ENCODE assay signal across 13 mouse cellular contexts in genomic region chr4:146167202-146167832, GRCm38 (mm10). TPM values are rescaled to one million over a fixed set of nuclear protein-coding genes. Genes with fewer than 3 reads are reported as not detected.
A peak's percentile ranks its signal among the peaks of the same experiment; 100 is the strongest.
DNase-seq lines count a peak whose midpoint lies in the region; ATAC-seq and TF ChIP-seq lines count a peak whose summit lies in the region.
"Not testable (repeated sequence)": the region's sequence is repeated elsewhere in the genome, so short reads cannot be mapped to it uniquely, and the experiment has no call there.
"Had no signal": no experiment of that assay in that cellular context is flagged by ENCODE, and none has a peak within 500 bp of the region (broad histone marks: within the 10 kb centered on the region; RNA-seq: fewer than 3 reads in every experiment).

No protein-coding gene starts in this region.

- not testable (repeated sequence) for H3K27ac ChIP-seq in forebrain, embryonic 12.5 days; hindbrain, embryonic 12.5 days; intestine, embryonic 15.5 days; limb, embryonic 14.5 days (replicated peaks; ENCODE audit: low read depth, low read length); midbrain, embryonic 12.5 days (replicated peaks)

- peak; percentile 1 for DNase-seq in adipocyte (ENCODE audit: low spot score)
- DNase-seq in limb, embryonic 14.5 days (ENCODE audit: low spot score): peak; percentile 2
- peak; percentile 0 for DNase-seq in retina, postnatal 1 day

- H3K27me3 ChIP-seq in forebrain, embryonic 12.5 days; hindbrain, embryonic 12.5 days; intestine, embryonic 15.5 days (replicated peaks); limb, embryonic 14.5 days (ENCODE audit: control insufficient read depth, insufficient read depth, low read length); midbrain, embryonic 12.5 days: not testable (repeated sequence)

- not testable (repeated sequence) for H3K4me1 ChIP-seq in forebrain, embryonic 12.5 days; hindbrain, embryonic 12.5 days; intestine, embryonic 15.5 days (replicated peaks); limb, embryonic 14.5 days (ENCODE audit: control insufficient read depth, insufficient read depth, low read length); midbrain, embryonic 12.5 days

- not testable (repeated sequence) for H3K4me3 ChIP-seq in forebrain, embryonic 12.5 days (replicated peaks); hindbrain, embryonic 12.5 days; intestine, embryonic 15.5 days (replicated peaks); limb, embryonic 14.5 days (replicated peaks; ENCODE audit: low read length); midbrain, embryonic 12.5 days

- not testable (repeated sequence) for H3K4me2 ChIP-seq in forebrain, embryonic 12.5 days; hindbrain, embryonic 12.5 days (replicated peaks); intestine, embryonic 15.5 days (replicated peaks); limb, embryonic 14.5 days (replicated peaks; ENCODE audit: low read depth, low read length, severe bottlenecking); midbrain, embryonic 12.5 days (replicated peaks)

- peak; percentile 49 for ATAC-seq in forebrain, embryonic 12.5 days (ENCODE audit: low FRiP score)
- ATAC-seq in hindbrain, embryonic 12.5 days (ENCODE audit: low FRiP score): peak; percentile 39; the same call in 1 of the 2 replicates
- 0 out of 2 replicates have a peak, but pooled peaks have one; percentile 28 for ATAC-seq in intestine, embryonic 15.5 days
- not testable (repeated sequence) for ATAC-seq in limb, embryonic 14.5 days (ENCODE audit: low FRiP score, low read depth)
- peak; percentile 69 for ATAC-seq in midbrain, embryonic 12.5 days (ENCODE audit: low FRiP score, low read depth)

- TF ChIP-seq POLR2A in limb, embryonic 14.5 days (IDR thresholded peaks at IDR 0.05; ENCODE audit: borderline replicate concordance, extremely low read depth, insufficient read depth, insufficient read length): not testable (repeated sequence)

- H3K9me3 ChIP-seq in forebrain, embryonic 12.5 days: peaks cover 11% of the 10 kb centered on the region
- peaks cover 13% of the 10 kb centered on the region for H3K9me3 ChIP-seq in hindbrain, embryonic 12.5 days (replicated peaks)
- not testable (repeated sequence) for H3K9me3 ChIP-seq in intestine, embryonic 15.5 days
- H3K9me3 ChIP-seq in limb, embryonic 14.5 days (ENCODE audit: control insufficient read depth, low read length): peaks cover 11% of the 10 kb centered on the region
- H3K9me3 ChIP-seq in midbrain, embryonic 12.5 days: peaks cover 18% of the 10 kb centered on the region

- WGBS in forebrain, embryonic 12.5 days: 82% methylated on average over 3 of the region's 3 CpGs
- WGBS in hindbrain, embryonic 12.5 days: 78% methylated on average over 3 of the region's 3 CpGs
- 78% methylated on average over 3 of the region's 3 CpGs for WGBS in intestine, embryonic 15.5 days
- WGBS in limb, embryonic 14.5 days: 77% methylated on average over 3 of the region's 3 CpGs
- 78% methylated on average over 3 of the region's 3 CpGs for WGBS in midbrain, embryonic 12.5 days

- not testable (repeated sequence) for H3K9ac ChIP-seq in forebrain, embryonic 12.5 days; hindbrain, embryonic 12.5 days; intestine, embryonic 15.5 days; limb, embryonic 14.5 days (ENCODE audit: low read depth, low read length, severe bottlenecking); midbrain, embryonic 12.5 days (replicated peaks)

- not testable (repeated sequence) for H3K36me3 ChIP-seq in forebrain, embryonic 12.5 days (replicated peaks); hindbrain, embryonic 12.5 days; intestine, embryonic 15.5 days; limb, embryonic 14.5 days (ENCODE audit: control insufficient read depth, insufficient read depth, low read length); midbrain, embryonic 12.5 days

RNA-seq across cellular contexts. Expression of gene Zfp600, which starts 10.7 kb away (rescaled TPM):
- polyA plus RNA-seq in forebrain, embryonic 12.5 days (2016; fragmentation: Nextera tagmentation; extraction: Ambion mirVana): not detected in 2 replicates
- 0.06 TPM in 1 of 2 replicates, not detected in the other for polyA plus RNA-seq in hindbrain, embryonic 12.5 days (2016; fragmentation: Nextera tagmentation; extraction: Ambion mirVana)
- 0.14 TPM in 1 of 2 replicates, not detected in the other for polyA plus RNA-seq in intestine, embryonic 15.5 days (2015; fragmentation: Nextera tagmentation; extraction: Ambion mirVana)
- not detected in 2 replicates for polyA plus RNA-seq in limb, embryonic 14.5 days (2012; rRNA removed)
- polyA plus RNA-seq in limb, embryonic 14.5 days (2014; fragmentation: Nextera tagmentation; extraction: Ambion mirVana): not detected in 2 replicates
- not detected in 2 replicates for polyA plus RNA-seq in midbrain, embryonic 12.5 days (2016; fragmentation: Nextera tagmentation; extraction: Ambion mirVana)
- polyA plus RNA-seq: erythroblast, embryonic 14.5 days; forebrain, embryonic 16.5 days; G1E; hindbrain, embryonic 15.5 days; liver, embryonic 14.5 days; midbrain, embryonic 16.5 days had no signal
